In the genomic region with DNA sequence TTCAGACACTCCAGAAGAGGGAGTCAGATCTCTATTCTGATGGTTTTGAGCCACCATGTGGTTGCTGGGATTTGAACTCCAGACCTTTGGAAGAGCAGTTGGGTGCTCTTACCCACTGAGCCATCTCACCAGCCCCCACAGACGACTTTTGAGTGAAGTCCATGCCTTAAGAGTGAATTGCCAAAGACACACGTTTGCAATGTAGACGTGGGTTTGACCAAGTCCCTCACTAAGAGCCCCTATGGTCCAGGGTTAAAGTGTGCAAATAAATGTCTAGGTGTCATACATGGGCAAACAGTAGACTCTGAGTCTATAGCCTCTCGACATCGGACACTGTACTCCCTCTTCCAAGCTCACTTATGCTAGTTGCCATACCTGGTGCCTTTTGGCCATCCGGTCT, we compare ENCODE assay signal across 7 mouse cellular contexts. TPM values are rescaled to one million over a fixed set of nuclear protein-coding genes. Genes with fewer than 3 reads are reported as not detected.
DNase-seq lines count a peak whose midpoint lies in the region; ATAC-seq lines count a peak whose summit lies in the region.

No protein-coding gene starts in this region.

- no peak for ATAC-seq in lung, embryonic 15.5 days (ENCODE audit: borderline replicate concordance, extremely low read depth, low FRiP score, low TSS enrichment)
- ATAC-seq in forebrain, embryonic 11.5 days (replicated peaks; ENCODE audit: low FRiP score) = no peak
- no peak for ATAC-seq in intestine, embryonic 15.5 days
- no peak for ATAC-seq in neural tube, embryonic 14.5 days (ENCODE audit: low read depth)
- no peak for ATAC-seq in inflammation-experienced regulatory T-cells, adult 6 months

- H3K9me3 ChIP-seq in lung, embryonic 15.5 days = no peaks in the 10 kb centered on the region
- H3K9me3 ChIP-seq in forebrain, embryonic 11.5 days (ENCODE audit: control insufficient read depth, low read length) = no peaks in the 10 kb centered on the region
- no peaks in the 10 kb centered on the region for H3K9me3 ChIP-seq in intestine, embryonic 15.5 days
- no peaks in the 10 kb centered on the region for H3K9me3 ChIP-seq in neural tube, embryonic 14.5 days (ENCODE audit: control insufficient read depth, low read length)

- 0 out of 2 replicates have a peak overlapping the region, but pooled peaks have one; percentile 99 for H3K9ac ChIP-seq in lung, embryonic 15.5 days
- no peak overlapping the region for H3K9ac ChIP-seq in forebrain, embryonic 11.5 days (ENCODE audit: low read length)
- peak overlapping the region; percentile 17; the same call in 1 of the 2 replicates for H3K9ac ChIP-seq in intestine, embryonic 15.5 days
- H3K9ac ChIP-seq in neural tube, embryonic 14.5 days (replicated peaks; ENCODE audit: low read depth, low read length) = peak overlapping the region; percentile 100; the same call in 1 of the 2 replicates

- peaks cover 3% of the 10 kb centered on the region; the same call in 1 of the 2 replicates for H3K36me3 ChIP-seq in lung, embryonic 15.5 days
- H3K36me3 ChIP-seq in forebrain, embryonic 11.5 days (ENCODE audit: control insufficient read depth, insufficient read depth, low read length) = no peaks in the 10 kb centered on the region
- H3K36me3 ChIP-seq in intestine, embryonic 15.5 days = no peaks in the 10 kb centered on the region
- H3K36me3 ChIP-seq in neural tube, embryonic 14.5 days (ENCODE audit: control insufficient read depth, insufficient read depth, low read length) = no peaks in the 10 kb centered on the region; the same call in 1 of the 2 replicates

- no peaks in the 10 kb centered on the region for H3K27me3 ChIP-seq in lung, embryonic 15.5 days
- no peaks in the 10 kb centered on the region for H3K27me3 ChIP-seq in forebrain, embryonic 11.5 days (ENCODE audit: control insufficient read depth, insufficient read depth, low read length)
- H3K27me3 ChIP-seq in intestine, embryonic 15.5 days (replicated peaks) = no peaks in the 10 kb centered on the region
- H3K27me3 ChIP-seq in neural tube, embryonic 14.5 days (ENCODE audit: control insufficient read depth, insufficient read depth, low read length) = no peaks in the 10 kb centered on the region; the same call in 1 of the 2 replicates

- WGBS in lung, embryonic 15.5 days = 65% methylated on average over 6 of the region's 6 CpGs
- 84% methylated on average over 6 of the region's 6 CpGs for WGBS in forebrain, embryonic 11.5 days
- WGBS in intestine, embryonic 15.5 days = 77% methylated on average over 6 of the region's 6 CpGs
- WGBS in neural tube, embryonic 14.5 days = 80% methylated on average over 6 of the region's 6 CpGs

- H3K4me1 ChIP-seq in lung, embryonic 15.5 days = peaks cover 22% of the 10 kb centered on the region
- H3K4me1 ChIP-seq in forebrain, embryonic 11.5 days (replicated peaks; ENCODE audit: control insufficient read depth, insufficient read depth, low read length) = 0 out of 2 replicates have a peak, but pooled peaks cover 3% of the 10 kb centered on the region
- peaks cover 8% of the 10 kb centered on the region; the same call in 1 of the 2 replicates for H3K4me1 ChIP-seq in intestine, embryonic 15.5 days (replicated peaks)
- H3K4me1 ChIP-seq in neural tube, embryonic 14.5 days (ENCODE audit: control insufficient read depth, insufficient read depth, low read length) = peaks cover 24% of the 10 kb centered on the region

- no peak for DNase-seq in lung, postnatal 4 days
- DNase-seq in forebrain, embryonic 11.5 days (ENCODE audit: low spot score) = no peak
- DNase-seq in layer of hippocampus, postnatal 25 days (ENCODE audit: extremely low spot score in 1 of 2, low spot score in 1 of 2) = no peak

- no peak overlapping the region for H3K27ac ChIP-seq in lung, embryonic 15.5 days
- H3K27ac ChIP-seq in forebrain, embryonic 11.5 days (ENCODE audit: low read depth, low read length) = no peak overlapping the region
- no peak overlapping the region for H3K27ac ChIP-seq in intestine, embryonic 15.5 days
- H3K27ac ChIP-seq in neural tube, embryonic 14.5 days (ENCODE audit: low read depth, low read length) = no peak overlapping the region

- H3K4me2 ChIP-seq in lung, embryonic 15.5 days = peak overlapping the region; percentile 90
- peak overlapping the region; percentile 88 for H3K4me2 ChIP-seq in forebrain, embryonic 11.5 days (ENCODE audit: low read depth, low read length, severe bottlenecking)
- H3K4me2 ChIP-seq in intestine, embryonic 15.5 days (replicated peaks) = peak overlapping the region; percentile 90
- H3K4me2 ChIP-seq in neural tube, embryonic 14.5 days (ENCODE audit: low read depth, low read length) = peak overlapping the region; percentile 89

- H3K4me3 ChIP-seq in lung, embryonic 15.5 days = peak overlapping the region; percentile 80
- peak overlapping the region; percentile 98 for H3K4me3 ChIP-seq in forebrain, embryonic 11.5 days (ENCODE audit: low read depth, low read length)
- H3K4me3 ChIP-seq in intestine, embryonic 15.5 days (replicated peaks) = peak overlapping the region; percentile 99
- H3K4me3 ChIP-seq in neural tube, embryonic 14.5 days (ENCODE audit: low read depth, low read length) = peak overlapping the region; percentile 97

RNA-seq across cellular contexts. Expression of a gene that starts 2.3 kb away (rescaled TPM):
- polyA plus RNA-seq in lung, embryonic 15.5 days (2015; fragmentation: Nextera tagmentation; extraction: Ambion mirVana) = 25.9 and 31.8 TPM in 2 replicates
- polyA plus RNA-seq in forebrain, embryonic 11.5 days (2014; fragmentation: Nextera tagmentation; extraction: Ambion mirVana) = 43.2 and 44.6 TPM in 2 replicates
- 21.8 and 22.0 TPM in 2 replicates for polyA plus RNA-seq in intestine, embryonic 15.5 days (2015; fragmentation: Nextera tagmentation; extraction: Ambion mirVana)
- 65.3 and 66.3 TPM in 2 replicates for polyA plus RNA-seq in neural tube, embryonic 14.5 days (2014; fragmentation: Nextera tagmentation; extraction: Ambion mirVana)
- 10 to 100 TPM; 51.6 to 55.2 TPM for total RNA-seq in layer of hippocampus, postnatal 25 days (2021)
- polyA plus RNA-seq in inflammation-experienced regulatory T-cells, adult 6 months (2017; shearing (Covaris generic)) = 10 to 100 TPM; 25.1 to 41.5 (median 32.7) TPM
